Comparison of ENCODE assay signal across 20 mouse cellular contexts in genomic region chr9:48605697-48606096, GRCm38 (mm10). TPM values are rescaled to one million over a fixed set of nuclear protein-coding genes. Genes with fewer than 3 reads are reported as not detected.
DNase-seq lines count a peak whose midpoint lies in the region; ATAC-seq and TF ChIP-seq lines count a peak whose summit lies in the region.
"Had no signal": no experiment of that assay in that cellular context is flagged by ENCODE, and none has a peak within 500 bp of the region (broad histone marks: within the 10 kb centered on the region; RNA-seq: fewer than 3 reads in every experiment).

No protein-coding gene starts in this region.

- no peak overlapping the region for H3K4me3 ChIP-seq in layer of hippocampus, adult 2 months
- H3K4me3 ChIP-seq in forebrain, embryonic 12.5 days (replicated peaks) = no peak overlapping the region
- H3K4me3 ChIP-seq: heart, embryonic 15.5 days; hindbrain, embryonic 15.5 days; left cerebral cortex, adult 2 months; limb, embryonic 15.5 days had no signal

- 90% methylated on average over 5 of the region's 5 CpGs for WGBS in forebrain, embryonic 12.5 days

- H3K27ac ChIP-seq in layer of hippocampus, adult 2 months = no peak overlapping the region
- no peak overlapping the region for H3K27ac ChIP-seq in forebrain, embryonic 12.5 days
- H3K27ac ChIP-seq: hindbrain, embryonic 15.5 days; left cerebral cortex, adult 2 months; limb, embryonic 15.5 days had no signal

- no peaks in the 10 kb centered on the region for H3K36me3 ChIP-seq in forebrain, embryonic 12.5 days (replicated peaks)
- H3K36me3 ChIP-seq: heart, embryonic 15.5 days; hindbrain, embryonic 15.5 days; limb, embryonic 15.5 days had no signal

- peak; percentile 51 for TF ChIP-seq CTCF in layer of hippocampus, adult 2 months (conservative IDR thresholded peaks at IDR 0.05)

- H3K27me3 ChIP-seq in forebrain, embryonic 12.5 days = no peaks in the 10 kb centered on the region
- H3K27me3 ChIP-seq: heart, embryonic 15.5 days; hindbrain, embryonic 15.5 days; limb, embryonic 15.5 days had no signal

- no peaks in the 10 kb centered on the region for H3K9me3 ChIP-seq in forebrain, embryonic 12.5 days
- H3K9me3 ChIP-seq: heart, embryonic 15.5 days; hindbrain, embryonic 15.5 days; limb, embryonic 15.5 days had no signal

- no peak for DNase-seq in layer of hippocampus, adult 2 months (ENCODE audit: low spot score in 2 of 2)
- no peak for DNase-seq in layer of hippocampus, postnatal 10 days (ENCODE audit: low spot score in 2 of 2)
- peak; percentile 12 for DNase-seq in thymus, postnatal 4 days
- no peak for DNase-seq in thymus, postnatal 10 days (ENCODE audit: low spot score in 2 of 2)
- DNase-seq in ZHBTc4 (ENCODE audit: low read depth, low spot score) = peak; percentile 62
- DNase-seq in adrenal gland, adult 8-10 months = no peak
- DNase-seq: cerebellum, adult 18-20 months; forebrain, postnatal 0 days; gastrocnemius, postnatal 14 days; right cerebral cortex, adult 18-20 months; thymus, adult 2 months had no signal

- H3K4me2 ChIP-seq in forebrain, embryonic 12.5 days = no peak overlapping the region
- H3K4me2 ChIP-seq: hindbrain, embryonic 15.5 days; limb, embryonic 15.5 days had no signal

- no peaks in the 10 kb centered on the region for H3K4me1 ChIP-seq in forebrain, embryonic 12.5 days
- H3K4me1 ChIP-seq: heart, embryonic 15.5 days; hindbrain, embryonic 15.5 days; limb, embryonic 15.5 days had no signal

- no peak overlapping the region for H3K9ac ChIP-seq in forebrain, embryonic 12.5 days
- H3K9ac ChIP-seq: forebrain, postnatal 0 days; heart, embryonic 15.5 days; hindbrain, embryonic 15.5 days; limb, embryonic 15.5 days had no signal

- ATAC-seq in forebrain, embryonic 12.5 days (ENCODE audit: low FRiP score) = no peak
- ATAC-seq: activated CD4-positive, CD25-positive, alpha-beta regulatory T cell, adult 4 months; forebrain, postnatal 0 days had no signal

RNA-seq across cellular contexts. Expression of gene Nnmt, which starts 0.7 kb away (rescaled TPM):
- total RNA-seq in layer of hippocampus, adult 2 months (2021) = 1 to 10 TPM; 1.7 to 1.9 TPM
- total RNA-seq in layer of hippocampus, postnatal 10 days (2021) = 1 to 10 TPM; 7.0 to 7.6 TPM
- 10 to 100 TPM; 19.8 to 41.2 (median 25.1) TPM for total RNA-seq in adrenal gland, adult 8-10 months (2022)
- polyA plus RNA-seq in forebrain, embryonic 12.5 days (2016; fragmentation: Nextera tagmentation; extraction: Ambion mirVana) = 1.2 and 2.1 TPM in 2 replicates
- total RNA-seq: MEL; monocyte, adult 5-6 weeks; neutrophil, adult 5-6 weeks had no signal
- polyA plus RNA-seq: activated CD4-positive, CD25-positive, alpha-beta regulatory T cell, adult 4 months had no signal

Comparison
In these comparisons a context has a peak if more than half of its experiments do, and no peak if none do; other contexts are left out.
1. DNase-seq: peak in thymus, postnatal 4 days (single experiment) and ZHBTc4 (single experiment); none in layer of hippocampus, adult 2 months (0 of 2), layer of hippocampus, postnatal 10 days (0 of 2), thymus, postnatal 10 days (0 of 2) and adrenal gland, adult 8-10 months (single experiment).